Mouse (Mus musculus) heart, adult 2 months (tissue): ENCODE measurements at regions not wholly inside any gene's neighbourhood (a gene's known extent, or its start where the extent isn't known, plus 50 kb on each side); places are given as distances from the start of the nearest gene placed in this dataset.

Source experiments
- CTCF ChIP-seq: fragments of 200-600 bp; IDR thresholded peaks from 2 replicates; pipeline ENCODE4 v1.8.1; 2022; ENCODE audit warnings: antibody characterized with exemption, mild to moderate bottlenecking, moderate library complexity
- POLR2A ChIP-seq: fragments of 200-500 bp; IDR thresholded peaks from 2 replicates; pipeline ENCODE4 v1.6.1; 2011; ENCODE audit warnings: mild to moderate bottlenecking, low read depth, low read length, control low read depth; ENCODE audit not compliant: insufficient read depth

GRCm38 (mm10) chr10:97966931-97967330, 240.4 kb upstream of the C030005K15Rik start:
- TF ChIP-seq POLR2A (no peak), CTCF (no peak)
